Mouse (Mus musculus): ENCODE measurements at regions not wholly inside any gene's neighbourhood (a gene's known extent, or its start where the extent isn't known, plus 50 kb on each side); places are given as distances from the start of the nearest gene placed in this dataset.

DNA sequence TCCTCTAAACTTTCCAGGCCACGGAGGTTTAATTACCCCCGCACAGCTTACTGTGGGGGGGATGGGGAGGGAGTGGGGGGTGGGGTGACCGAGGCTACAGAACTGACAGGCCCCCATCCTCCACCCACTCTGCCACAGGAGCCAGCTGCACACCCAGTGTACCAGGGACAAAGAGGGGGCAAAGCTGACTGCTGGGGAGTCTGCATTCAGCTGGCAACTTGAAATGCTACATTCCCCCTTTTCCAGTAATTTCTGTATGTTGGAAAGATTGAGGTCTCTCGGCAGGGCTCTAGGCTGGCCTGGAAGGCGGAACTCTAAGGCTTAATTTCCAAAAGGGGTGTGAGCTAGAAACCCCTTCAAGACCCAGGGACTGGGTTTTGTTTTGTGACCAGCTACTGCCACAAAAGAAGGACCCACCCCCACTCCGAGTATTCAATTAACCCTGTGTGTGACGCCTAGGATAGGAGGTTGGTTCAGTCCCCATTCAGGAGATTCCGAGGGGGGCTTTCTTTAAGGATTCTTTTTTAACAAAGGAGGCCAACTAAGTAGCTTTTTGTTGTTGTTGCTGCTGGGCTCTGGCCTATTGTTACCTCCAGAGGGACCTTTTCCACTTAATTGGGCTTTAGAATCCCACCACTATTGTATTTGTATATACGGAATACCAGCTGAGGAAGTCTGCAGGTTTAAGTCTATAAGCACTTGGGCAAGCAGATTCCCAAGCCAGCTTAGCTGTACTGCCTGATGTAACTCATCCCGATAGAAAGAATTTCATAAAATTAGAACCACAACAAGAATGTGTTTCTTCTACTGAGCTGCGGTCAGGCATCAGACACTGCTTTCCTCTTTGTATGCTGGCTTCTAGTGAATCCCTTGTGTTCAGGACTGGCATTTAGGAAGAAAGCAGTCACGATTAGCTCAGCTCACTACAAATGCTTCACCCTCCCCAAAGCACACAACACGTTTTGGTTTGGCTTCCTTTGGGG is 191.2 kb downstream of the Sox11 start:
- intact Hi-C loops (cut with DNase I): no loop called here

DNA sequence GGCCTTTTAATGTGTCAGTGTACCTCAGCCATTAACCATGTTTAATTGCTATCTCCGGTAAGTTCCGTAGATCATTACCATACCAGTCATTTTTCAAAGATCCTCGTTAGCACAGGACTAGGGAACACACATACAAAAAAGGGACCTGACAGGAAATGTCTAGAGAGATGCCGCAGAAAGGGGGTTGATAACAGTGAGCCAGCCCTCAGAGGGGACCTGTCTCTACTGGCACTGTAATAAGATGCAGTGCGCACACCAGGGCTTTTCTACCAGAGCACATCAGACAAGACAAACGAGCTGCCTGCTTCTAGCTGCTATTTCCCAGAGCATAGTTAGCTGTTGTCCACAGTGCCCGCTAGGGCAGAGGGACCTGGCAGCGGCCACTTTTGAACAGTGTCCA is 199.1 kb downstream of the Sox11 start:
- DNase-seq (ENCODE audit: low spot score in 2 of 2): no peak
- intact Hi-C loops (cut with DNase I): no loop called here

More for the DNA sequence above, 191.2 kb downstream of the Sox11 start:
- DNase-seq (ENCODE audit: low spot score in 2 of 2): no peak

DNA sequence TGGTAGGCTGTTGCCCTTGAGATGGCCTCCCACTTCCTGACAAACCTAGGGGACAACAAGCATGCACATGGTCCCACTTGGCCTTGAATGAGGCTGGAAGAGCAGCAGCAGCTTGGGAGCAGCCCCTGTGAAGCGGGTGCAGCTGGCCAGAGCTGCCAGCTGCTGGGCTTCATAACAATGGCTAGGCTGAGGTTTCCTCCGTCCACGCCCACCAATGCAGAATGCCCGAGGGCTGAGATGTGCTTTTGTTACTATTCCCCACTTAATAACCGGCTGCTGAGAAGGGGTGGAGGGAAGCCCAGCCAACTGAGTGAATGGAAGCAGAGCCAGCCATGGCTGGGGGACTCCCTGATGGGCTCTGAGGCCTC is 202.1 kb downstream of the Sox11 start:
- DNase-seq (ENCODE audit: low spot score in 2 of 2): no peak
- intact Hi-C loops (cut with DNase I): no loop called here

DNA sequence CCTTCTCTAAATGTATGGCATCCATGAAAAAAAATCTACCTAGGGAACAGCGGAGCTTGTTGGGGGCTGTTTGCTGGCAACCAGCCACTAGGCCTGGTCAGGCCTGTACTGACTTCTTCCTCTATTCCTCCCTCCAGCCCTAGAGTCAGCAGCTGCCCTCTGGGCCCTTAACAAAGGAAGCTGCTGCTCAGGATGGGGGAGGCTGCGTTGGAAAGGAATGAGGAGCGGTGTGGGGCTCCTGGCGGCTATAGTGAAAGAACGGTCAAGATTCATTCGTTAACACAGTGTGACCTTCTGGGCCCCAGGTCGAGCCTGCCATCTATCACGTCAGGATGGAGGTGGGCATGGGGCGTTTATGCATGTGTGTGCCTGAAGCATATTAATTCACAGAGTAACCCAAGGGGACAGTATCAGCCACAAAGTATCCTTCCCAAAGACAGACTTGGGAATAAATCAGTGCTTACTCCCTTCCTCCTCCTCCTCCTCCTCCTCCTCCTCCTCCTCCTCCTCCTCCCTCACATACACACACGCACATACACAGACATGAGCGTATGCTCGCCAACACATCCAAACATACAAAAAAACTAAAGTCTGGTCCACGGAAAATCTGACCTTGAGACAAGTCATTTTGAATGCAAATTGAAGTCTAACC is 202.6 kb downstream of the Sox11 start:
- no peak for DNase-seq (ENCODE audit: low spot score in 2 of 2)
- intact Hi-C loops (cut with DNase I): loop anchor here (10.0 kb wide), 1 partner anchor 195 kb away; no protein-coding TSS in a partner anchor

DNA sequence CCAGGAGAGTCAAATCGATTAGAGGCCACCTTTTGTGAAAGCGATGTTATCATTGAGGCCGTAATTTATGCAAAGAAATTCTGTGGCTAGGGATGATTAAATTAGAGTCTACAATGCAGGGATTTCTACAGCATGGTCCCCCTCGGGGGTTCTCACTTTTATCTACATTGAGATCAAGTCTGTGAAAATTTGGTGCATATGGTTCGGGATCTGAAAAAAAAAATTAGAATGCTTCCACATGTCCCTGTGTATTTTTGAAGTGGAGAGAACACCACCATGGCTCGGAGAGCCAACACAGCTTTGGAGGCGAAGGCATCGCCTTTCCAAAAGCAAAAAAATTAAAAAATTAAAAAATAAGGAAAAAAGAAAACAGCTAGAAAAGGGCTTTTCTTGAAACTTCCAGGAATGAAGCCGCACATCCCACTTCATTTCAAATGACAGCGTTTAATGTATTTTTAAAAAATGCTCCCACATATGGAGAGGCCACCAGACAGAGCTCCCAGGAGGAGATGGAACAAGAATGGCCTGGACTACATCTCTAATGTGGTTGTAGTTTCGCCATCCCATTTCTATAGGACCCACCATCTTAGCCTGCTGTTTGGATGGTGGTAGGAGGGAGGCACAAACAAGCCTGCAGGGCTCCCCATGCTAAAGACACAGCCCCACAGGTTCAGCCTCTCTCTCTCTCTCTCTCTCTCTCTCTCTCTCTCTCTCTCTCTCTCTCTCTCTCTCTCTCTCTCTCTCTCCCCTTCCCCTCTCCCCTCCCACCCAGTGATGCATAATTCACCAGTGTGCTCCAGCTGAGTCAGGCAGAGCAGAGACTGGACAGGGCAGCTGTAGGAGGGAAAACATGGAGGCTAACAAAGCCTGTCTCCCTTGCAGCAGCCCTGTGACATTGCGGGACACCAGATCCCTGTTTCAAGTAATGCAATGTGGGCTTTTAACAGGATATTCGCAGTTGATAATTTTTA is 203.4 kb downstream of the Sox11 start:
- intact Hi-C loops (cut with DNase I): loop anchor here (10.0 kb wide), 1 partner anchor 196 kb away; no protein-coding TSS in a partner anchor
- no peak for DNase-seq (ENCODE audit: low spot score in 2 of 2)

DNA sequence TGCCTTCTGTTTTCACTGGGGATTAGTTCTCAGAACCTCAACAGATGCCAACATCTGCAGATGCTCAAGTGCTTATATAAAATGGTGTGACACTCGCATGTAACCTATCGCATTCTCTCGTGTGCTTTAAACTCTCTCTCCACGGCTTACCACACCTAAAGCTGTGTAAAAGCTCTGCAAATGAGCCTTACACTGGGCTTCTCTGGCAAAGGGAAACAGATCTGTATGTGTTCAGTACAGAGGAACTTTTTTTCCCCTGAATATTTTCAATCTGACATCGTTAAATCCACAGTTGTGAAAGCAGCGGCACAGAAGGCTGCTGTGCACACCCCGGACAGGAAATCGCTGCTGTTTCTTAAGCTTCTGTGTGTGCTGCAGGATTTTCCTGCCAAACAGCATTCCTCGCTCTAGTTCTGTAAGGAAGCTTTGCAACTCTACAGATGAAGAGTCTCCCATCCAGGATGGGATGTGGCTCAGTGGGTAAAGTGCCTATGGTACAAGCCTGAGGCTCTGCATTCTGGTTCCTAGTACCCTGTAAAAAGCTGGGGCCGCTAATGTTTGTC is 206.3 kb downstream of the Sox11 start:
- DNase-seq (ENCODE audit: low spot score in 2 of 2): no peak
- intact Hi-C loops (cut with DNase I): loop anchor here (10.0 kb wide), 1 partner anchor 199 kb away; no protein-coding TSS in a partner anchor

DNA sequence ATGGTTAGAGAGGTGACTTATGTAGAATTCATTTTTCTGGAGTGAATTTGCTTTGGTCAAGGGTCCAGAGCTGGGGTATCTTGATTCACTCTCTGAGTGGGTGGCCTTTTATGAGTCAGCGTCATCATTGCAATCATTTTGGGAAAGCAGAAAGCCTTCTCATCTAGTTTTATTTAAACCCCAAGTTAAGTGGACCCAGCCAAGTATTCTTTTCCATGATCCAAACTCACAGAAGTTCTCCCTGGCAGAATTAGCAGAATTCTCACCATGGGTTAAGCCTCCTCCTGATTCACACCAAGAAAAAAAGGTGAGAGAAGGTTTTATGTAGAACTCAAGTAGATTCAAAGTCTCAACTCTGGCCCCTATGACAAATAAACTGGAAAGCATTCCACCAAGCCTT is 211.8 kb downstream of the Sox11 start:
- DNase-seq (ENCODE audit: low spot score in 2 of 2): no peak
- intact Hi-C loops (cut with DNase I): loop anchor here (10.0 kb wide), 1 partner anchor 204 kb away; no protein-coding TSS in a partner anchor

DNA sequence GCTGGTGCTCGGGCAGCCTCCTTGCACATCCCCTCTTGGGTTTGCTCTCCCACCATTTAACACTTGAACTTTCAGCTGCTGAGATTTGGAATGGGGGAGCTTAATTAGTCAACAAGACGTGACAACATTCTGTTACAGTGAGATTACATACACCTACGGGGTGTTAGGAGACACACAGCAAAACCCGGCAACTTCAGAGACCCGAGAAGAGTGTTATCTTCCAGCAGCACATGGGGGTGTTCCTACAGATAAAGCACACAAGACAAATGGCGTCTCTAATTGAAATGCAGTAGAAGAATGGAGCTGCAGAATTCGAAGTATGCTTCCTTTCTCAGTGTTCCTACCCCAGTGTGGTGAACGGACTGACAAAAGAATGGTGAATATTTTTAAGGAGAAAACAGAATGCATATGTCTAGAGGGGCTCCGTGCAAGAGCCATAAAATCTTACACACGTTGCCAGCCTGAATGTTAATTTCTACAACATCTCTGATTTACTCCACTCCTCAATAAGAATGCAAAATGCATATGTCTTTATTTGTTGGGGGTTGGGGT is 215.2 kb downstream of the Sox11 start:
- DNase-seq (ENCODE audit: low spot score in 2 of 2): no peak
- intact Hi-C loops (cut with DNase I): no loop called here

DNA sequence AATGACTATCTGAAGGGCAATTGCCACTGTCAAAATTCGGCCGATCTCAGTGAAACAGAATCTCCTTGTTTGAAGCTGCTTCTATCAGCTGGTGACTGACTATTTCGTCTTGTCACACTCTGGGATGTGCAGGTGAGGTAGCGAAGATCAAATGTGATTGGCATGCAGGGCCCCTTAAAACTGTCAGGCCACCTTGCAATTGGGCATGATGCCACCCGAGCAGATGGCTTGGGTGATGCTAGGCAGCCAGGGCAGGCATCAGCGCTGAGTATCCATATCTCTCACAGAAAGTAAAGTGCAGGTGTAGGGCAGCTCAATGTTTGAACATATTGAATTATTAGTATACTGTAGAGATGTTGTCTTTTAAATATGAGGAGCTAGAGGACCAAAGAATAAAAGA is 223.8 kb downstream of the Sox11 start:
- DNase-seq (ENCODE audit: low spot score in 2 of 2): no peak
- intact Hi-C loops (cut with DNase I): no loop called here

DNA sequence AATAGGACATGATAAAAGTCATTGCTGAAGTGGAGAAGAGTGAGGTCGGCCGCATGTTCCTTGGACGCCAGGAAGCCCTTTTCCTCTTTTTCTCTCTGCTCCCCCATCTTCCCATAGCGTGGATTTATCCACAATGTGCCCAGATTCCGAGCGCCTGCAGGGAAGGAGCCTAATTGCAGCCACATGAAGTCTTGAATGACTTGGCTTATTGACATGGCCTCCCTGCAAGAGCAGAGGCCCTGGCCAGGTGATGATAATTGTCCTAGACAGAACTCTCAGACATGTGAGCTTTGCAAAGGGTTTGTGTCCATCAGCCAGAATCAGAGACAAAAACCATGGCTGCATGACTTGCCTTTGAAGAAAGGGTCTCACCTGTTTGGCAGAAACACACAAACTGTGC is 227.0 kb downstream of the Sox11 start:
- no peak for DNase-seq (ENCODE audit: low spot score in 2 of 2)
- intact Hi-C loops (cut with DNase I): no loop called here

DNA sequence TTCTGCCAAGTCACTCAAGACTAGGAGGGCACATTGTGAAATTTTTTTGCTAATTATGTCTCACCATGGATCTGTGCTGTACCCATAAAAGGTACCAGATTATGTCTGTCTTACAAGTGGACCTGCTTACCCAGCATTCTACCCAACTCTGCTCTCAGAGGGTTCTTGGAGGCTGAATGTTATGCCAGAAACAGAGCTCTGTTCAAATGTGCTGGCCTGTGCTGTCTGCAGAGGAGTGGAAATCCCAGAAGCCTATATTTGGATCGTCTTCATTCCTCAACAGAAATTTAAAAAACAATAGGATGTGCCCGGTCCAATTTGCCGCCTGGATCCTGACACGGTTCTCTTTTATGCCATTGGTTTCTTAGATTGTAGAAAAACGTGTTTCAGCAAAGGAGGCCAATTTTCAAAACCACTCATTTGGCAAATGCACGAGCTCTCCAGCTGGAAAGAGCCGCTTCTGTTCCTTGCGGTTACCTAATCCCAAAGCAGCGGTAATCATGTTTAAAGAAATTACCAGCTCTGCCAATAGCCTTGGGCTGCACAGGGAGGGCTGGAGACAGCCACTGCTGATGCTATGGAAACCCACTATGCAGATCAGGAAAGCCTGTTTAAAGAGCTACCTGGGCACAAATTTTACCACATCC is 237.3 kb downstream of the Sox11 start:
- peak; percentile 34 to 44 for DNase-seq (ENCODE audit: low spot score in 2 of 2)
- intact Hi-C loops (cut with DNase I): no loop called here

DNA sequence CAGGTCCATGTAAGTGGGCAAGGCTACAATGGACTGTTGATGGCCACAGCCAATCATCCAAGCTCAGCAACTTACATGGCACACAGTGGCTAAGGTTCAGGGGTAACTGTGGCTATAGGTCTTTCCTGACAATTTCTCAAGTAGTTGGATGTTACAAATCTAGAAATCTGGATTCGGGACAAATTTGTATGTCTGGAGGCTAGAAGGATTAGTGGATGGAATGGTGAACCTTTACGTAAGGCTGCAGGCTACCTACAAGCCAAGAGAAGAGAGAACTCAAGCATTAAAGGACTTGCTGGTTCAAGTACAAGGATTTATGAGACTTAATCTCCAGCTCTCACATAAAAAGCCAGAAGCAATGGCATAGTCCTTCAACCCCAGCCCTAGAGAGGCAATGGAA is 239.4 kb downstream of the Sox11 start:
- intact Hi-C loops (cut with DNase I): no loop called here

DNA sequence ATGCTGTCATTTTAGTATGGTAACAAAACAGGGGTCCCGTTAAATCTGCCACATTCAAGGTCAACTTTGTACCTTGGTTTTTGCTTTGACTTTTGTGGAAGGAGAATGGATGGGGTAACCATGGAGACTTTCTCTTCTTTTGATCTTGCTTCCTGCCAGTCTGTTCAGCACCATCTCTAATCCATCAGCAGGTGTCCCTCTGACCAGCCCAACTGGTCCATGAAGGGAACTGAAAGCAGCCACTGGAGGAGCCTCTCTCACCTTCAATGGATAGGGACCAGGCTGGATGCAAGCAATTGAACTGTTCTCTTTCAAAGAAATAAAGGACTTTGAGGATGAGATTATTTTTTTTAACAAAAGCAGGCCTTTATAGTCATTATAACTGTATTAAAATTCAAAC is 253.2 kb downstream of the Sox11 start:
- intact Hi-C loops (cut with DNase I): no loop called here

More for the DNA sequence above, 239.4 kb downstream of the Sox11 start:
- DNase-seq (ENCODE audit: low spot score in 2 of 2): no peak

DNA sequence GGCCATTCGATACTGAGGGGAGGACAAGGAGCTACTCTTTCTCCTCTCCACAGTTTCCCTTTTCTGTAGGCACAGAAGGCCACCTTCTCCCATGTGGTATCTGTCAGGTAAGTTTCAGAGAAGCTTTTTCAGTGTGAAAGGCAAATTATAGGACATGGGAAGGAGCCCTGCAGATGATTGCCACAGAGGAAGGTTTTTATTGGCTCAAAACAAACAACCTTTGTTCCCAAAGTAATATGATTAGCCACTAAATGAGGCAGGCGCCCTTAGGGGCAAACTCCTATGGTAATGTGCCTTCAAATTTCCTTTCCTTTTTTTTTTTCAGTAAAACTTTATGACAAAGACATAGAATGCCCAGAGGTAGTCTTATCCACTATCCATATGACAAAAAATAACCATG is 256.5 kb downstream of the Sox11 start:
- intact Hi-C loops (cut with DNase I): no loop called here
- no peak for DNase-seq (ENCODE audit: low spot score in 2 of 2)

More for the DNA sequence above, 253.2 kb downstream of the Sox11 start:
- DNase-seq (ENCODE audit: low spot score in 2 of 2): no peak

DNA sequence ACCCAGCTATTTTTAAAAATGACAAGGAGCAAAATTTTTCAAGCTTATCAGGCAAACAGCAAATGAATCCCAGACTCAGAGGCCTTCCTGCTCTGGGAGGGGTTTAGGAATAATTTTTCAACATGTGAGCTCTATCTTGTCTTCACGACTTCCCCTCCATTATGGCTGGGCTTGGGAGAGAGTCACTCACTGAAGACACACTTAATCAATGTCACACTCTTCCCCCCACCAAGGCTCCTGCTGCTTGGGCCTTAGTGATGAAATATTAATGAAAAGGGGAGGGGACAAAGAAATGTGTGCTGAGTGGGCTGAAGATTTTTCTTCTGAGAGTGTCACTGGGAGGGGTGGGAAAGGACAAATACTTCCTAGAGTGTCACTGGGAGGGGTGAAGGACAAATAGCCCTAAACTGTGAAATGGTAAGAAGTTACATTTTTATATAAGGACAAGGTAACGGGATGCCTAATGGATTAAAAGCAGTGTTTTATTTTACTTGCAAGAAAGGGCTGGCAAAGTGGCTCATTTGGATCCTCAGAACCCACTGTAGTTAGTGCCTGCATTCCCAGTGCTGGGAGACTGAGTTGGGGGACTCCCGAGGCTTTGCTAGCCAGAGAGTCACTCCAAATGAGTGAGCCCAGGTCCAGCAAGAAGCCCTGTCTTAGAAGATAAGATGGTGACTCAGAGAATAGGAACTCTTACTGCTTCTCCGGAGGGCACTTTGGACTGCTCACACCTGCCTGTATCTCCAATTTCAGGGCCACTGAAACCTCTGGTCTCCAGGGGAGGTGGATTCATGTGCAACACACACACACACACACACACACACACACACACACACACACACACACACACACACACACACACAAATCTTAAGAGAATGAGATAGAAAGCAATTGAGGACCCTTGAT is 258.5 kb downstream of the Sox11 start:
- intact Hi-C loops (cut with DNase I): loop anchor here (2.0 kb wide), 1 partner anchor 21 kb away; no protein-coding TSS in a partner anchor
- no peak for DNase-seq (ENCODE audit: low spot score in 2 of 2)

DNA sequence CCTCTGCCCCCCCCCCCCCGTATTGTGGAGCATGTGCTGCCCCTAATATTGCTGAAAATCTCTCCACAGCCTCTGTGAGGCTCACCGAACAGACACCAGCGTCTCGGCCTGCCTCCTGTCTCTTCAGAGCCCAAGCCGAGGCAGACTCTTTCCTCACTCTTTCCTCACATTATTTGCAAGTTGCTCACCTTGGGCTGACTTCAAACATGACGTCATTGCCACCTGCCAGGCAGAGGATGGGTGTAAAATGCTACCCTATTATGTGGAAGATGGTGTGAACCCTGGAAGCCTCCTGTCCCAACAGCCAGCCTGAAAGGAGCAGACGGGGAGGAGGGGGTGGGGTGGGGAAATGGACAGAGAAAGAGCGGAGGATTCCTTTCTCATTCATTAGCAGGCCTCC is 259.3 kb downstream of the Sox11 start:
- intact Hi-C loops (cut with DNase I): loop anchor here (2.0 kb wide), 1 partner anchor 20 kb away; no protein-coding TSS in a partner anchor
- DNase-seq (ENCODE audit: low spot score in 2 of 2): peak in 1 of 2 experiments; percentile 25

DNA sequence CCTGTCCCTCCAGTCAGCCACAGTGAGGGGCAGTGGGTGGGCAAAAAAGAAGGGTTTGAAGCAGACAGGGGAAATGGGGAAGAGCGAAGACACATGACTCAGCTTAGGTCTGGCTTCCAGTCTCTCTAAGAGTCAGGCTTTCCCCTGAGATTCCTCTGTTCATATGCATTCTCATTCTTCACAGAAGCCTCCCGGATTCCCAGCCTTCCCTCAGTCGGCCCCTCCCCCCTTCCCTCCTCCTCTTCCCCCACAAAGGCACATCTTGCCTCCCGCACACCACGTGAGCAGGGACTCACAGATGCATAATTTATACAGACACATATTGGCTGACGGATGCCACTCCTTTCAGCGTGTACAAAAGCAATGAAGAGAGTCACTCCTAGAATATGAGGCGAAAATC is 259.8 kb downstream of the Sox11 start:
- DNase-seq (ENCODE audit: low spot score in 2 of 2): peak; percentile 66 to 70
- intact Hi-C loops (cut with DNase I): loop anchor here (2.0 kb wide), 1 partner anchor 20 kb away; no protein-coding TSS in a partner anchor

Measured in left cerebral cortex, postnatal 36 days (tissue).